Mouse (Mus musculus): ENCODE results near the gene Hspb6. TPM values are rescaled to one million over a fixed set of nuclear protein-coding genes. Genes with fewer than 3 reads are reported as not detected.

Hspb6 gene
- polyA plus RNA-seq, 1 experiment from 2014 or later = 17.6 TPM

- H3K4me2 ChIP-seq = peak overlapping the region; percentile 77
- peaks cover 27% of the 10 kb centered on the region for H3K4me1 ChIP-seq
- ATAC-seq (ENCODE audit: insufficient number of reproducible peaks, low FRiP score, low TSS enrichment, low read depth) = peak; percentile 42
- H3K27me3 ChIP-seq = 0 out of 2 replicates have a peak, but pooled peaks cover 3% of the 10 kb centered on the region
- H3K27ac ChIP-seq = peak overlapping the region; percentile 94
- H3K9me3 ChIP-seq = no peaks in the 10 kb centered on the region
- peak overlapping the region; percentile 99; the same call in 1 of the 2 replicates for H3K9ac ChIP-seq
- peaks cover 19% of the 10 kb centered on the region for H3K36me3 ChIP-seq
- WGBS = 25% methylated on average over 39 of the region's 40 CpGs
- peak overlapping the region; percentile 96 for H3K4me3 ChIP-seq
Measured at GRCm38 (mm10) chr7:30589435-30590301, 37.7 kb downstream of the Hspb6 start.

GRCm38 (mm10) chr7:30590927-30591604 lies 39.1 kb downstream of the Hspb6 start:
- H3K27ac ChIP-seq = no peak overlapping the region
- ATAC-seq (ENCODE audit: insufficient number of reproducible peaks, low FRiP score, low TSS enrichment, low read depth) = no peak
- H3K4me1 ChIP-seq = peaks cover 25% of the 10 kb centered on the region
- no peak overlapping the region for H3K4me3 ChIP-seq
- H3K36me3 ChIP-seq = peaks cover 5% of the 10 kb centered on the region; the same call in 1 of the 2 replicates
- H3K9ac ChIP-seq = 0 out of 2 replicates have a peak overlapping the region, but pooled peaks have one; percentile 10
- no peaks in the 10 kb centered on the region for H3K9me3 ChIP-seq
- no peak overlapping the region for H3K4me2 ChIP-seq
- 0 out of 2 replicates have a peak, but pooled peaks cover 7% of the 10 kb centered on the region for H3K27me3 ChIP-seq
- WGBS = 85% methylated on average over 9 of the region's 9 CpGs

- Histone ChIP-seq H3K36me3 (peaks cover 1% of the 10 kb centered on the region; the same call in 1 of the 2 replicates), H3K4me3 (no peak overlapping the region), H3K4me1 (peaks cover 22% of the 10 kb centered on the region), H3K9ac (0 out of 2 replicates have a peak overlapping the region, but pooled peaks have one; percentile 10), H3K4me2 (no peak overlapping the region), H3K9me3 (no peaks in the 10 kb centered on the region), H3K27me3 (0 out of 2 replicates have a peak, but pooled peaks cover 7% of the 10 kb centered on the region), H3K27ac (no peak overlapping the region)
- no peak for ATAC-seq (ENCODE audit: insufficient number of reproducible peaks, low FRiP score, low TSS enrichment, low read depth)
- 49% methylated on average over 4 of the region's 4 CpGs for WGBS
Measured at GRCm38 (mm10) chr7:30591605-30591951, 39.6 kb downstream of the Hspb6 start.

GRCm38 (mm10) chr7:30592772-30593423 lies 40.9 kb downstream of the Hspb6 start:
- H3K36me3 ChIP-seq = no peaks in the 10 kb centered on the region
- H3K4me1 ChIP-seq = peaks cover 11% of the 10 kb centered on the region
- H3K4me2 ChIP-seq = no peak overlapping the region
- 0 out of 2 replicates have a peak, but pooled peaks cover 7% of the 10 kb centered on the region for H3K27me3 ChIP-seq
- H3K9ac ChIP-seq = no peak overlapping the region
- no peak for ATAC-seq (ENCODE audit: insufficient number of reproducible peaks, low FRiP score, low TSS enrichment, low read depth)
- H3K27ac ChIP-seq = no peak overlapping the region
- 37% methylated on average over 5 of the region's 5 CpGs for WGBS
- H3K9me3 ChIP-seq = no peaks in the 10 kb centered on the region
- no peak overlapping the region for H3K4me3 ChIP-seq

GRCm38 (mm10) chr7:30593579-30594509 lies 41.9 kb downstream of the Hspb6 start:
- 0 out of 2 replicates have a peak, but pooled peaks cover 7% of the 10 kb centered on the region for H3K27me3 ChIP-seq
- H3K9me3 ChIP-seq = no peaks in the 10 kb centered on the region
- H3K36me3 ChIP-seq = no peaks in the 10 kb centered on the region
- H3K4me1 ChIP-seq = peaks cover 11% of the 10 kb centered on the region
- H3K9ac ChIP-seq = no peak overlapping the region
- no peak overlapping the region for H3K27ac ChIP-seq
- WGBS = 75% methylated on average over 10 of the region's 10 CpGs
- no peak overlapping the region for H3K4me2 ChIP-seq
- H3K4me3 ChIP-seq = no peak overlapping the region
- ATAC-seq (ENCODE audit: insufficient number of reproducible peaks, low FRiP score, low TSS enrichment, low read depth) = no peak

- Histone ChIP-seq H3K4me3 (no peak overlapping the region), H3K4me2 (no peak overlapping the region), H3K9ac (no peak overlapping the region), H3K27me3 (0 out of 2 replicates have a peak, but pooled peaks cover 7% of the 10 kb centered on the region), H3K9me3 (no peaks in the 10 kb centered on the region), H3K27ac (no peak overlapping the region), H3K4me1 (peaks cover 10% of the 10 kb centered on the region), H3K36me3 (no peaks in the 10 kb centered on the region)
- WGBS = 56% methylated on average over 4 of the region's 4 CpGs
- no peak for ATAC-seq (ENCODE audit: insufficient number of reproducible peaks, low FRiP score, low TSS enrichment, low read depth)
Measured at GRCm38 (mm10) chr7:30594510-30595024, 42.6 kb downstream of the Hspb6 start.

GRCm38 (mm10) chr7:30596093-30596492 lies 44.1 kb downstream of the Hspb6 start:
- Histone ChIP-seq H3K27ac (no peak overlapping the region), H3K4me2 (no peak overlapping the region), H3K36me3 (no peaks in the 10 kb centered on the region), H3K4me3 (no peak overlapping the region), H3K9me3 (no peaks in the 10 kb centered on the region), H3K27me3 (0 out of 2 replicates have a peak, but pooled peaks cover 7% of the 10 kb centered on the region), H3K9ac (no peak overlapping the region), H3K4me1 (no peaks in the 10 kb centered on the region)
- ATAC-seq (ENCODE audit: insufficient number of reproducible peaks, low FRiP score, low TSS enrichment, low read depth) = no peak
- 72% methylated on average over 5 of the region's 5 CpGs for WGBS

- ATAC-seq (ENCODE audit: insufficient number of reproducible peaks, low FRiP score, low TSS enrichment, low read depth) = no peak
- Histone ChIP-seq H3K4me3 (no peak overlapping the region), H3K27me3 (0 out of 2 replicates have a peak, but pooled peaks cover 7% of the 10 kb centered on the region), H3K4me1 (no peaks in the 10 kb centered on the region), H3K9ac (no peak overlapping the region), H3K36me3 (no peaks in the 10 kb centered on the region), H3K9me3 (no peaks in the 10 kb centered on the region), H3K27ac (no peak overlapping the region), H3K4me2 (no peak overlapping the region)
- 62% methylated on average over 5 of the region's 5 CpGs for WGBS
Measured at GRCm38 (mm10) chr7:30596811-30597210, 44.8 kb downstream of the Hspb6 start.

- H3K9me3 ChIP-seq = no peaks in the 10 kb centered on the region
- no peaks in the 10 kb centered on the region for H3K4me1 ChIP-seq
- WGBS = 89% methylated on average over 12 of the region's 12 CpGs
- H3K27me3 ChIP-seq = 0 out of 2 replicates have a peak, but pooled peaks cover 7% of the 10 kb centered on the region
- no peak for ATAC-seq (ENCODE audit: insufficient number of reproducible peaks, low FRiP score, low TSS enrichment, low read depth)
- no peak within 1 kb of the TSS for H3K27ac ChIP-seq
- H3K9ac ChIP-seq = no peak within 1 kb of the TSS
- H3K4me2 ChIP-seq = no peak within 1 kb of the TSS
- no peaks in the 10 kb centered on the region for H3K36me3 ChIP-seq
- no peak within 1 kb of the TSS for H3K4me3 ChIP-seq
Measured at GRCm38 (mm10) chr7:30598786-30599185, 46.8 kb downstream of the Hspb6 start, which contains the start of gene Zbtb32. Gene Zbtb32, minus strand, starts transcription at chr7:30598909.

GRCm38 (mm10) chr7:30599933-30600353 lies 48.0 kb downstream of the Hspb6 start:
- 0 out of 2 replicates have a peak, but pooled peaks cover 1% of the 10 kb centered on the region for H3K27me3 ChIP-seq
- H3K4me2 ChIP-seq = no peak overlapping the region
- no peaks in the 10 kb centered on the region for H3K36me3 ChIP-seq
- 2% methylated on average over 16 of the region's 16 CpGs for WGBS
- H3K4me3 ChIP-seq = no peak overlapping the region
- no peaks in the 10 kb centered on the region for H3K9me3 ChIP-seq
- H3K9ac ChIP-seq = no peak overlapping the region
- peak overlapping the region; percentile 27; the same call in 1 of the 2 replicates for H3K27ac ChIP-seq
- peak; percentile 54; the same call in 1 of the 2 replicates for ATAC-seq (ENCODE audit: insufficient number of reproducible peaks, low FRiP score, low TSS enrichment, low read depth)
- no peaks in the 10 kb centered on the region for H3K4me1 ChIP-seq
